Mouse (Mus musculus): ENCODE measurements around the gene Snrpc. TPM values are rescaled to one million over a fixed set of nuclear protein-coding genes. Genes with fewer than 3 reads are reported as not detected.
A peak's percentile ranks its signal among the peaks of the same experiment; 100 is the strongest.

The Snrpc gene
- total and polyA plus RNA-seq, 2 experiments from 2014 or later = 146 to 235 TPM

DNA sequence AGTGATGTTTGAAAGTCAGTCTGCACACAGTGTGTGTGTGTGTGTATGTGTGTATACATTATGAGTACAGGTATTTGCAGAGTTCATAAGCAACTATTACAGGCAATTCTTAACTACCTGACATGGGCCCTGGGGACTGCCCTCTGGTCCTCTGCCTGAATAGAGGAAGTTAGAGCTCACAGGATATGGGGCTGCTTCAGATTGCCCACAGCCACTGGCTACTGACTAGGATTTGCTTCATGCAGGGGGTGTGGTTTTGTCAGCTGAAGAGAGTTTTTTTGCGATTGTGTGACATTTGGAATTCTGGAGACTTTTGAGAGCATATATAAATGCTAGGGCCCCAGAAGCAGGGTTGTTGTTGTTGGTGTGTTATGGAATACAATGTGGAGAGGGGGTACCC, 13.0 kb upstream of the Snrpc start:
- Histone ChIP-seq H3K4me3 (ENCODE audit: low read length) (no peak overlapping the region), H3K27ac (no peak overlapping the region), H3K36me3 (ENCODE audit: insufficient read depth, low read length) (no peaks in the 10 kb centered on the region), H3K4me1 (ENCODE audit: insufficient read depth, low read length) (peaks cover 4% of the 10 kb centered on the region; the same call in 1 of the 2 replicates), H3K4me2 (ENCODE audit: low read depth, low read length) (no peak overlapping the region), H3K9me3 (ENCODE audit: low read length) (no peaks in the 10 kb centered on the region), H3K9ac (replicated peaks; ENCODE audit: low read length) (no peak overlapping the region), H3K27me3 (ENCODE audit: insufficient read depth, low read length) (no peaks in the 10 kb centered on the region)
- DNase-seq (ENCODE audit: low spot score) (no peak), ATAC-seq (no peak)
- TF ChIP-seq CTCF (IDR thresholded peaks at IDR 0.05; ENCODE audit: low read depth) = no peak
- WGBS = 74% methylated on average over 1 of the region's 1 CpGs

DNA sequence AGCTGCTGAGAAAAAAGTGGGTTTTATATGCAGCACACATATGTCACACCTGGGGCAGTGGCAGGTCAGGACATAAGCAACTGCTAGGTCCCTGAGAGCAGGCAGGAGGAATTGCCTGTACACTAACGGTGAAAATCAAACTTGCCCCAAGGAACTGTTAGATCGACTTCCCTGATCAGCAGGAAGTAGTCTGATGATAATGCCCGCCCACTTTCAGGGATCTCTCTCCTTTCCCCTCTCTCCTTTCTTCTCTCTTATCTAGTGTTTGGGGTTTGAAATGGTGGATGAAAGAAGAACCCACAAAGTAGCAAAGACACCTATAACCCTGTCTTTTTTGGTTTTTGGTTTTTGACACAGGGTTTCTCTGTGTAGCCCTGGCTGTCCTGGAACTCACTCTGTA, 12.4 kb upstream of the Snrpc start:
- Histone ChIP-seq H3K27me3 (ENCODE audit: insufficient read depth, low read length) (no peaks in the 10 kb centered on the region), H3K9me3 (ENCODE audit: low read length) (no peaks in the 10 kb centered on the region), H3K4me2 (ENCODE audit: low read depth, low read length) (peak overlapping the region; percentile 53; the same call in 1 of the 2 replicates), H3K4me3 (ENCODE audit: low read length) (no peak overlapping the region), H3K4me1 (ENCODE audit: insufficient read depth, low read length) (peaks cover 4% of the 10 kb centered on the region; the same call in 1 of the 2 replicates), H3K27ac (no peak overlapping the region), H3K9ac (replicated peaks; ENCODE audit: low read length) (no peak overlapping the region), H3K36me3 (ENCODE audit: insufficient read depth, low read length) (no peaks in the 10 kb centered on the region)
- no peak for ATAC-seq
- 56% methylated on average over 3 of the region's 3 CpGs for WGBS
- DNase-seq (ENCODE audit: low spot score) = no peak
- TF ChIP-seq CTCF (IDR thresholded peaks at IDR 0.05; ENCODE audit: low read depth) = no peak

DNA sequence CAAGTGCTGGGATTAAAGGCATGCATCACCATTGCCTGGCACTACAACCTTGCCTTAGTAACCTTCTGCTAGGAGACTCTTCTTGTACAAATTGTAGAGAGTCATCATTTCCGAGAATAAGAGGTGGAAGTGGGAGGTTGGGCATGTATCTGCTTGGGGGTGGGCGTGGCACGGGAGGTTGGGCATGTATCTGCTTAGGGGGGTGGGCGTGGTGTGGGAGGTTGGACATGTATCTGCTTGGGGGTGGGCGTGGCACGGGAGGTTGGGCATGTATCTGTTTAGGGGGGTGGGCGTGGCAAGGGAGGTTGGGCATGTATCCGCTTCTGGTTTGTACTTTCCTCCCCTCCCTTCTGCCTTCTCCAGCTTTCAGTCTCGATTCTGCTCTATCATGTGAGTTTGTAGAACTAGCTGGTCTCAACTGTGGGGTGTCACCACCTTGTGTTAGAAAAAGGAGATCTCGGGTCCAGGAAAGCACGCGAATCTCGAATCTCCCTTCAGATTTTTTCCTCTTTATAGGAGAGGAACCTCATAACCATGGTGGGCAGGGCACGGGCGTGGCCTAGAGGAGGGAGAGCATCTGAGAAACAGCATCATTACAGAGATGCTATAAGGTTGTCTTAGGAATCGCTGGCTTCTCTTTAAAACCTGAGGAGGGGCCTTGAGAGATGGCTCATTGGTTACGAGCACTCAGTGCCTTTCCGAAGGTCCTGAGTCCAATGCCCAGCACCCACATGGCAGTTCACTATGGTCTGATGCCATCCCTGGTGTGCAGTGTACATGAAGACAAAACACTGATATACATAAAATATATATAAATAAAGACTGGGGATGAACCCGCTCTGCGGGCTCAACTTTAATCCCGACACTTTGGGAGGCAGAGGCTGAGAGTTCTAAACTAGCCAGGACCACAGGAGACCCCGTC, 11.7 kb upstream of the Snrpc start:
- no peaks in the 10 kb centered on the region for H3K9me3 ChIP-seq (ENCODE audit: low read length)
- H3K27me3 ChIP-seq (ENCODE audit: insufficient read depth, low read length) = no peaks in the 10 kb centered on the region
- DNase-seq (ENCODE audit: low spot score) (peak; percentile 72), ATAC-seq (peak; percentile 67)
- H3K27ac ChIP-seq = peak overlapping the region; percentile 69
- WGBS = 5% methylated on average over 22 of the region's 22 CpGs
- H3K4me1 ChIP-seq (ENCODE audit: insufficient read depth, low read length) = peaks cover 2% of the 10 kb centered on the region; the same call in 1 of the 2 replicates
- peak; percentile 33 for TF ChIP-seq CTCF (IDR thresholded peaks at IDR 0.05; ENCODE audit: low read depth)
- H3K4me3 ChIP-seq (ENCODE audit: low read length) = peak overlapping the region; percentile 24
- H3K9ac ChIP-seq (replicated peaks; ENCODE audit: low read length) = peak overlapping the region; percentile 9; the same call in 1 of the 2 replicates
- peak overlapping the region; percentile 53 for H3K4me2 ChIP-seq (ENCODE audit: low read depth, low read length)
- no peaks in the 10 kb centered on the region for H3K36me3 ChIP-seq (ENCODE audit: insufficient read depth, low read length)

DNA sequence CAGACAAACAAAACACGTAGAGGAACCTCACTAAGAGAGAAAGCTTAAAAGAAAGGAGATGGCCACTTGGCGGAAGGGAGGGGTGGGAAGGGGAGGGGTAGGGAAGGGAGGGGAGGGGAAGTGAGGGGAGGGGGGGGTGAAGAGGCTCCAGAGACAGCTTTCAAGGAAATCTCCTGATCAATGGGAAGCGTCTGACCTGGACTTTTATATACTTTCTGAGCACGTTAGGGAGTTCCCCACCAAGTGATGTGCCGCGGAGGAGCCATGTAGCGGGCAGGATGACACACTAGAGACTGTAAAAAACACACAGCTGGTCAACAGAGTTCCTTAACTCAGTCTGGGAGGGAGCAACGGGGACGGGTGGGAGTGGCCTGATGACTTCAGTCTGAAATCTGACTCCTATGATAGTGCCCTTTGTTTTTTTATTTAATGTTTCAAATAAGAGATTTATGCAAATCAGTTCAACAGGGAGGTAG, 11.0 kb upstream of the Snrpc start:
- TF ChIP-seq CTCF (IDR thresholded peaks at IDR 0.05; ENCODE audit: low read depth) = no peak
- Histone ChIP-seq H3K27me3 (ENCODE audit: insufficient read depth, low read length) (no peaks in the 10 kb centered on the region), H3K4me1 (ENCODE audit: insufficient read depth, low read length) (no peaks in the 10 kb centered on the region), H3K27ac (0 out of 2 replicates have a peak overlapping the region, but pooled peaks have one; percentile 69), H3K4me2 (ENCODE audit: low read depth, low read length) (peak overlapping the region; percentile 53), H3K36me3 (ENCODE audit: insufficient read depth, low read length) (no peaks in the 10 kb centered on the region), H3K4me3 (ENCODE audit: low read length) (peak overlapping the region; percentile 24; the same call in 1 of the 2 replicates), H3K9ac (replicated peaks; ENCODE audit: low read length) (no peak overlapping the region), H3K9me3 (ENCODE audit: low read length) (no peaks in the 10 kb centered on the region)
- WGBS = under 1% methylated on average over 8 of the region's 9 CpGs
- DNase-seq (ENCODE audit: low spot score) (peak; percentile 23), ATAC-seq (no peak)

DNA sequence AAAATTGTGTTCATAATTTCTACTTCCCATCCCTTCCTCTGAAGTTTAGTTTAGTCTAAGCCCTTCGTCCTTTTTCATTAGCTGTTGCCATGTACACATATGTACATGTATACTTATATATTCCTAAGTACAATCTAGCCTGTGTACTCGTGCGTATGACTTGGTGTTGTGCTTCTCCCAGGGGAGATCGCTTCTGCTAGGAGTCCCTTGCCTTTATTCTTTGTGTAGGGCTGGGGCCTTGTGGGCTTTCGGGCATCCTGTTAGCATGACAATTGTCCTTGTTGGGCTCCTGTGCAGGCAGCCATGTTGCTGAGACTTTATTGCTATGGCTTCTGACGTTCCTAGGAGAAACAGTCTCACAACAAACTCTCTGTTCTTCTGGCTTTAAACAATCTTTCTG, 10.4 kb upstream of the Snrpc start:
- DNase-seq (ENCODE audit: low spot score) (no peak), ATAC-seq (no peak)
- no peaks in the 10 kb centered on the region for H3K4me1 ChIP-seq (ENCODE audit: insufficient read depth, low read length)
- no peak overlapping the region for H3K4me3 ChIP-seq (ENCODE audit: low read length)
- no peaks in the 10 kb centered on the region for H3K27me3 ChIP-seq (ENCODE audit: insufficient read depth, low read length)
- H3K27ac ChIP-seq = no peak overlapping the region
- TF ChIP-seq CTCF (IDR thresholded peaks at IDR 0.05; ENCODE audit: low read depth) = no peak
- H3K9ac ChIP-seq (replicated peaks; ENCODE audit: low read length) = no peak overlapping the region
- 13% methylated on average over 6 of the region's 6 CpGs for WGBS
- no peaks in the 10 kb centered on the region for H3K9me3 ChIP-seq (ENCODE audit: low read length)
- peak overlapping the region; percentile 53; the same call in 1 of the 2 replicates for H3K4me2 ChIP-seq (ENCODE audit: low read depth, low read length)
- H3K36me3 ChIP-seq (ENCODE audit: insufficient read depth, low read length) = no peaks in the 10 kb centered on the region

DNA sequence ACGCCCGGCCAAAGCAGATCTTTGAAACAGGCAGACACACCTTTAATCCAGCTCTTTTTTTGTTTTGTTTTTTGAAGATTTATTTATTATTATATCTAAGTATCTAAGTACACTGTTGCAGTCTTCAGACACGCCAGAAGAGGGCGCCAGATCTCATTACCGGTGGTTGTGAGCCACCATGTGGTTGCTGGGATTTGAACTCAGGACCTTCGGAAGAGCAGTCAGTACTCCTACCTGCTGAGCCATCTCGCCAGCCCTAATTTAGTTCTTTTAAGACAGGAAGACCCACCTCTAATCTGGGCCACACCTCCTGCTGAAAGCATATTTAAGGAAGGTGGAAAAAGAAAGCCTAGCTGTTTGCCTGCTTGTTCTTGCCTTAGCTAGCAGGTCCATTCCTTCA, 7.5 kb upstream of the Snrpc start:
- 54% methylated on average over 7 of the region's 7 CpGs for WGBS
- H3K9ac ChIP-seq (replicated peaks; ENCODE audit: low read length) = no peak overlapping the region
- H3K4me1 ChIP-seq (ENCODE audit: insufficient read depth, low read length) = no peaks in the 10 kb centered on the region
- ATAC-seq = no peak
- no peak overlapping the region for H3K27ac ChIP-seq
- no peaks in the 10 kb centered on the region for H3K36me3 ChIP-seq (ENCODE audit: insufficient read depth, low read length)
- H3K4me3 ChIP-seq (ENCODE audit: low read length) = no peak overlapping the region
- H3K9me3 ChIP-seq (ENCODE audit: low read length) = no peaks in the 10 kb centered on the region
- no peak for DNase-seq (ENCODE audit: low spot score)
- H3K4me2 ChIP-seq (ENCODE audit: low read depth, low read length) = no peak overlapping the region
- H3K27me3 ChIP-seq (ENCODE audit: insufficient read depth, low read length) = no peaks in the 10 kb centered on the region
- TF ChIP-seq CTCF (IDR thresholded peaks at IDR 0.05; ENCODE audit: low read depth) = peak; percentile 26; the same call in 1 of the 2 replicates
